Mouse (Mus musculus) C2C12 (cell line): Measurements from ENCODE around the gene Slc46a1.

Experiments
- CTCF ChIP-seq: IDR thresholded peaks from one replicate; pipeline ENCODE4 v1.5.1; 2011; ENCODE audit not compliant: control insufficient read depth, insufficient read depth, insufficient read length
- USF1 ChIP-seq: IDR thresholded peaks from one replicate; pipeline ENCODE4 v1.6.1; 2011; ENCODE audit warnings: low read depth, mild to moderate bottlenecking, control low read depth, moderate library complexity

DNA sequence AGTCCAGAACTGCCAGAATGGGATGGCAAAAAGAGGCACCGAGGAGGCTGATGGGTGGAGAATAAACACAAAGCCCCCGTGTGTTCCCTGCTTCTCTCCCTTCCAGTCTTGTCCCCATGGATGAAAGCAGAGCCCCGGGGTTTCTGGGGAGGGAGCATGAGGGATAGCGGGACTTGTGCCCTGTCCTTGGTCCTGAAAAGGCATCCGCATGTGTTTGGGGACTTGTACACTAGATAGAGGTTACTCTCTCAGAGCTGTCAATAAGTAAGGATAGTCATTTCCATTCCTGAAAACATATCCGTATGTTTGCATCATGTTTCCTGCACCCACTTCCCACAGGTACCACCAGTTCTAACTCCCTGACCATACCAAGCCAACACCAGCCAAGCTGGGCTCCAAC is 30.4 kb downstream of the Slc46a1 start:
- TF ChIP-seq CTCF (no peak), USF1 (no peak)
